Mouse (Mus musculus) heart, postnatal 0 days (tissue): ENCODE data around the gene Cmtm8. TPM values are rescaled to one million over a fixed set of nuclear protein-coding genes. Genes with fewer than 3 reads are reported as not detected.

Experiments
- ATAC-seq: fragments of 200-750 bp; cut with Nextera tagmentation; 2 replicates; pipeline ENCODE4 v1.8.0; 2017; ENCODE audit warnings: low read depth, moderate number of reproducible peaks, moderate library complexity; ENCODE audit not compliant: insufficient read depth
- DNase-seq: peaks from one replicate; pipeline ENCODE4 v3.0.0-alpha.2; 2016; ENCODE audit warnings: low spot score
- H3K27ac ChIP-seq: fragments of 300-500 bp; sonication (generic); 2 replicates; pipeline ENCODE4 v1.5.1; 2014; ENCODE audit warnings: low read depth, mild to moderate bottlenecking
- H3K27me3 ChIP-seq: fragments of 300-500 bp; sonication (generic); 2 replicates; pipeline ENCODE4 v1.6.1; 2014; ENCODE audit warnings: low read length, mixed read lengths; ENCODE audit not compliant: control insufficient read depth, insufficient read depth
- H3K36me3 ChIP-seq: fragments of 300-500 bp; sonication (generic); replicated peaks from 2 replicates; pipeline ENCODE4 v1.6.1; 2014; ENCODE audit warnings: low read length, mixed read lengths; ENCODE audit not compliant: control insufficient read depth, insufficient read depth
- H3K4me1 ChIP-seq: fragments of 300-500 bp; sonication (generic); 2 replicates; pipeline ENCODE4 v1.6.1; 2014; ENCODE audit warnings: antibody characterized with exemption; ENCODE audit not compliant: control insufficient read depth, insufficient read depth
- H3K4me2 ChIP-seq: fragments of 300-500 bp; sonication (generic); 2 replicates; pipeline ENCODE4 v1.6.1; 2014; ENCODE audit warnings: low read depth, mild to moderate bottlenecking, low read length, moderate library complexity
- H3K4me3 ChIP-seq: fragments of 300-500 bp; sonication (generic); 2 replicates; pipeline ENCODE4 v1.5.1; 2014; ENCODE audit warnings: low read depth, low read length
- H3K9ac ChIP-seq: fragments of 300-500 bp; sonication (generic); replicated peaks from 2 replicates; pipeline ENCODE4 v1.6.1; 2014; ENCODE audit warnings: low read depth, low read length, mixed read lengths
- H3K9me3 ChIP-seq: fragments of 300-500 bp; sonication (generic); replicated peaks from 2 replicates; pipeline ENCODE4 v1.6.1; 2016; ENCODE audit warnings: low read length; ENCODE audit not compliant: control insufficient read depth
- CTCF ChIP-seq: IDR thresholded peaks from 2 replicates; pipeline ENCODE4 v1.5.1; 2016; ENCODE audit warnings: antibody characterized with exemption, control low read depth, low read depth
- EP300 ChIP-seq: IDR thresholded peaks from 2 replicates; pipeline ENCODE4 v1.6.1; 2016; ENCODE audit warnings: antibody characterized with exemption, low read depth
- WGBS: fragments of 180-500 bp; shearing (Covaris S2); extraction: QIAGEN DNeasy Blood & Tissue Kit; methylation state at CpG from one replicate; pipeline ENCODE4 v1.1.7; 2014; 5-methylcytosine and 5-hydroxymethylcytosine counted together
- polyA plus RNA-seq: library from polyadenylated mRNA; unstranded; fragments of >200 nt; fragmentation: Nextera tagmentation; extraction: Ambion mirVana; gene quantifications from 2 replicates; pipeline ENCODE4 v1.2.1, GENCODE M21; 2015
- total RNA-seq: library from RNA; depleted of rRNA; stranded (reverse); fragments of >200 nt; gene quantifications from 2 replicates; pipeline ENCODE4 v1.2.3, GENCODE M21; 2014; ENCODE audit warnings: low replicate concordance

Gene Cmtm8
- total and polyA plus RNA-seq, 2 experiments from 2014 or later, result 14.4 to 14.8 TPM

DNA sequence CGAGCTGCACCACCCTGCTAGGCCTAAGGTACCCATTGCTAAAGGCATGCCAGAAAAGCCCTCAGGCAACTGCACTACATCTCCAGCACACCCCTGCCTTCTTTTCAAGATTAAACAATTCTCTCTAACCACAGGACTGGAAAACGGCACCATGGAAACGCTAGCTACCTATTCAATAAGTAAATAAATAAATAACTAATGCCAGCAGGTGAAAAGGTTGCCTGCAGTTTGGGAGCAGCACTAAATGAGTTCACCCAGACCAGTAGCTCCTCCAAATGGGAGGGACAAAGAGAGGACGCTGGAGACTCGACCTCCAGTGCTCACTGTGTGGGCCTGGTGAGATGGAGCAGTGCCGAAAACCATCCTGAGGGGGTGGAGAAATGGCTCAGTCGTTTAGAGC lies 13.6 kb downstream of the Cmtm8 start:
- Histone ChIP-seq H3K4me2 (no peak overlapping the region), H3K4me3 (no peak overlapping the region), H3K27ac (no peak overlapping the region), H3K9me3 (no peaks in the 10 kb centered on the region), H3K27me3 (no peaks in the 10 kb centered on the region), H3K9ac (no peak overlapping the region), H3K36me3 (no peaks in the 10 kb centered on the region), H3K4me1 (no peaks in the 10 kb centered on the region)
- ATAC-seq (no peak), DNase-seq (no peak)
- TF ChIP-seq CTCF (no peak), EP300 (no peak)
- 66% methylated on average over 7 of the region's 7 CpGs for WGBS

DNA sequence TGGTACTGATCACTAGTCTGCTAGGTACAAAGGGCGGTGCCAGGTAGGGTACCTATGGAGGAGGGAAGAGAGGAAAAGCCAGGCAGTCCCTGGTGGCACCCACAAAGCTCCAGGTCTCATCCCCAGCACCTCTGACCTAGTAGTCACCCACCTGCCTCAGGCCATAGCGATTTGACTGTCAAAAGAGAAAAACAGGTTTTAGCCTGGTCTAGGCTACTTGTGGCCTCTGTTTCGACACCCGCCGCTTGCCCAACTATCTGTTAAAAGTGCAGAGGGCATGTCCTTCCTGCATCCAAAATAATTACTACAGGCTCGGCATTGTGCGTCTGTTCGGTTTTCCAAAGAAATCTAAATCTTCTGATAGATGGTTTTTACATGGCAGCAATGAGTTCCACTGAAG lies 14.3 kb downstream of the Cmtm8 start:
- Histone ChIP-seq H3K4me2 (no peak overlapping the region), H3K9me3 (no peaks in the 10 kb centered on the region), H3K4me1 (no peaks in the 10 kb centered on the region), H3K27ac (no peak overlapping the region), H3K36me3 (no peaks in the 10 kb centered on the region), H3K4me3 (no peak overlapping the region), H3K27me3 (no peaks in the 10 kb centered on the region), H3K9ac (no peak overlapping the region)
- no peak for TF ChIP-seq EP300
- no peak for TF ChIP-seq CTCF
- ATAC-seq (no peak), DNase-seq (no peak)
- 82% methylated on average over 8 of the region's 8 CpGs for WGBS

GRCm38 (mm10) chr9:114828377-114828776 lies 15.6 kb downstream of the Cmtm8 start:
- no peaks in the 10 kb centered on the region for H3K36me3 ChIP-seq
- 89% methylated on average over 6 of the region's 6 CpGs for WGBS
- H3K9ac ChIP-seq, result no peak overlapping the region
- no peak overlapping the region for H3K4me3 ChIP-seq
- H3K9me3 ChIP-seq, result no peaks in the 10 kb centered on the region
- ATAC-seq (no peak), DNase-seq (no peak)
- no peaks in the 10 kb centered on the region for H3K4me1 ChIP-seq
- no peak overlapping the region for H3K4me2 ChIP-seq
- H3K27me3 ChIP-seq, result no peaks in the 10 kb centered on the region
- no peak overlapping the region for H3K27ac ChIP-seq
- no peak for TF ChIP-seq CTCF
- TF ChIP-seq EP300, result no peak

- H3K9me3 ChIP-seq, result no peaks in the 10 kb centered on the region
- no peak overlapping the region for H3K4me2 ChIP-seq
- no peak overlapping the region for H3K9ac ChIP-seq
- WGBS, result 50% methylated on average over 1 of the region's 1 CpGs
- ATAC-seq (no peak), DNase-seq (no peak)
- no peaks in the 10 kb centered on the region for H3K4me1 ChIP-seq
- no peak for TF ChIP-seq CTCF
- TF ChIP-seq EP300, result no peak
- H3K36me3 ChIP-seq, result no peaks in the 10 kb centered on the region
- H3K27me3 ChIP-seq, result no peaks in the 10 kb centered on the region
- no peak overlapping the region for H3K4me3 ChIP-seq
- peak overlapping the region; percentile 30; the same call in 1 of the 2 replicates for H3K27ac ChIP-seq
These were observed 16.6 kb downstream of the Cmtm8 start for GRCm38 (mm10) chr9:114827242-114827852.

DNA sequence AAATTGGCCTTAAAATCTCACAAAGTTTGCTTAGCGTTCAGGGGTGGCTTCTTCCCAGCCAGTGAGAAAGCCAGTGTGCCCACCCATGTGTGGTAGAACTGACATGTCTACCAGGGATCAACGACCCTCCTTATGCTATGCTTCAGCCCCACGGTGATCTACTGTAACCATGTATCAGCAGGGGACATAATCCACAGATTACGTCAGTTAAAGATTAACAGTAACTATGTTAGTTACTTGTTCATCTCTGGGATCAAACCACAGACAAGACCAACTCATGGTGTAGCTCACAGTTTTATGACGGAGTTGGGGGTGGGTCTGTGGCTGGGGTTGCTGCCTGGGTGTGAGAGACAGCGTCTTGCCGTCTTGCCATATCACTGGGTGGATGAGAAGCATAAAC lies 19.8 kb downstream of the Cmtm8 start:
- 92% methylated on average over 7 of the region's 7 CpGs for WGBS
- H3K4me2 ChIP-seq, result no peak overlapping the region
- no peaks in the 10 kb centered on the region for H3K36me3 ChIP-seq
- no peaks in the 10 kb centered on the region for H3K4me1 ChIP-seq
- no peak overlapping the region for H3K4me3 ChIP-seq
- no peak for TF ChIP-seq CTCF
- no peak for TF ChIP-seq EP300
- ATAC-seq (no peak), DNase-seq (no peak)
- no peaks in the 10 kb centered on the region for H3K9me3 ChIP-seq
- H3K9ac ChIP-seq, result no peak overlapping the region
- no peaks in the 10 kb centered on the region for H3K27me3 ChIP-seq
- no peak overlapping the region for H3K27ac ChIP-seq

DNA sequence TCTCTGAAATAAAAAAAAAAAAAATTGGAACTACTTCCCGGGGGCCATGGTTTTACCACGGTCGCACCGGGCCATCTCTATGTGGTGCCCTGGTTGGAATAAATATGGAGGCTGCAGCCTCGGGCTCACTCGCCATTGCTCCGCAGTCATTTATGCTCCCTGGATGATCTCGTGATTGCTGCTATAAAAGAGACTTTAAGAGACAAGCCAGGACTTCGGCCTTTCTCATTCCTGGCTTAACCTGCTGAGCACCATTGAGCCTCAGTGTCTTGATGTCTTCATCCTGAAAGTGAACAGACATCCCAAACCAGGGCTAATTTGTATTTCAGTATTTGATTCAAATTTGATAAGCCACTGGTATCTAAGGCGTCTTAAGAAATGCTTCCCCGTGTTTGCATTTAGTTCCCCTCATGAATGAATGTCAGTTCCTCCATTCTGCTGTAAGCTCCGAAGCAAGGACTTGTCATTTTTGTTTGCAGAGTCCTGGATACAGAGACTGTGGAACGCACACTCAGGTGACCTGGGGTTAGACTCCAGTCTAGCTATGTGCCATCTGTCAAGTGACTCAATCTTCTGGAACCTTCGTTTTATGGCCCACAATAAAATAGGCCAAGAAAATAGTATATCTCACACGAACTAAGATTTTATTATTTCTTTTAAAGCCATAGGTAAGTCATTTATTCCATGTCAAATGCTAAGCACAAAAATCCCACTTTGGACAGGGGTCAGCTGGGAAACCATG lies 22.2 kb downstream of the Cmtm8 start:
- WGBS, result 89% methylated on average over 15 of the region's 15 CpGs
- no peaks in the 10 kb centered on the region for H3K9me3 ChIP-seq
- H3K4me2 ChIP-seq, result no peak overlapping the region
- DNase-seq (no peak), ATAC-seq (no peak)
- H3K27ac ChIP-seq, result no peak overlapping the region
- no peak overlapping the region for H3K4me3 ChIP-seq
- H3K27me3 ChIP-seq, result no peaks in the 10 kb centered on the region
- no peaks in the 10 kb centered on the region for H3K36me3 ChIP-seq
- no peak for TF ChIP-seq EP300
- TF ChIP-seq CTCF, result no peak
- no peaks in the 10 kb centered on the region for H3K4me1 ChIP-seq
- H3K9ac ChIP-seq, result no peak overlapping the region
